Mouse (Mus musculus) fat pad, adult 2 months (tissue): ENCODE results near the gene Mapk3.

ENCODE experiments used
- DNase-seq: peaks from one replicate; pipeline ENCODE4 v3.0.0-alpha.2; 2011; ENCODE audit warnings: low read depth, low spot score; ENCODE audit errors: extremely low read depth

Gene Mapk3

GRCm38 (mm10) chr7:126781661-126782370, 22.4 kb downstream of the Mapk3 start:
- DNase-seq: no peak

DNA sequence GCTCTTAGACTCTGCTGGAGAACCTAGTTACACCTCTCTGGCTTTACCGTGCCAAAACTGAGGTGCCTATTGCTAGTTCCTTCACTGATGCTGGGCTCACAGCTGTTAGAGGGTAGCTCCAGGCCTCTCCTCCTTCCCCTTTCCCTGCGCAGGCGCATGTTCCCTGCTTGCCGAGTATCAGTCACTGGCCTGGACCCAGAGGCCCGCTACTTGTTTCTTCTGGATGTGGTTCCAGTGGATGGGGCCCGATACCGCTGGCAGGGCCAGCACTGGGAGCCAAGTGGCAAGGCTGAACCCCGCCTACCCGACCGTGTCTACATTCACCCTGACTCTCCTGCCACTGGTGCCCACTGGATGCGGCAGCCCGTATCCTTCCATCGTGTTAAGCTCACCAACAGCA, 23.3 kb downstream of the Mapk3 start:
- no peak for DNase-seq

DNA sequence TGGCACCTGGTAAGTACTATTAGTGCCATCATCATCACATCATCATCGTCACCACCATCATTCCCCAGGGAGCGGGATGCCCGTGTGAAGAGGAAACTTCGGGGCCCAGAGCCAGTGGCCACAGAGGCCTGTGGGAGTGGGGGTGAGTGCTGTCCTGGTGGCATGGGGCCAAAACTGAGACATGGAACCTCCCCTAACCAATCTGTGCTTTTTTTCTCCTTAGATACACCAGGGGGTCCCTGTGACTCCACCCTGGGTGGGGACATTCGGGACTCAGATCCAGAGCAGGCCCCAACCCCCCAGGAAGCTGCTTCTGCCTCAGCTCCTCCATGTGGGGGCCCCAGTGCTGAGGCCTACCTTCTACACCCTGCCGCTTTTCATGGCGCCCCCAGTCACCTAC, 25.1 kb downstream of the Mapk3 start:
- DNase-seq: no peak

- DNase-seq: no peak
Observed at GRCm38 (mm10) chr7:126785056-126785455, 25.7 kb downstream of the Mapk3 start.

DNA sequence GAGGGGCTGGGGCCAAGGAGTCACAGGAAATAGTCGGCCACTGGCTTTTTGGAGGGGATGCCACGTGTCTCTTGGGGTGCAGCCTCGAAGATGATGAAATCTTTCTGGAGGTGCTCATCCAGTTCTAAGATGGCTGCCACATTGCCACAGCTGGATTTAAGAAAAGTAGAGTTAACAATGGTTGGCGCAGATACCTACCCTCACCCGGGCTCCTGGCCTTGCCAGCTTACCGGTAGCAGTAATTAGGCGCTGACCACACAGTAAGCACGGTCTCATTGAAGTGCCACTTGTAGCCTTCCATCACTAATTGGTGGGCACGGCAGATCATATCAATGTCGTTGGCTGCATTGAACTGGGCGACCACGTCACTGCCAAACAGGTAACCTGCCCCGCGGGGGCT, 26.7 kb downstream of the Mapk3 start:
- no peak for DNase-seq

DNA sequence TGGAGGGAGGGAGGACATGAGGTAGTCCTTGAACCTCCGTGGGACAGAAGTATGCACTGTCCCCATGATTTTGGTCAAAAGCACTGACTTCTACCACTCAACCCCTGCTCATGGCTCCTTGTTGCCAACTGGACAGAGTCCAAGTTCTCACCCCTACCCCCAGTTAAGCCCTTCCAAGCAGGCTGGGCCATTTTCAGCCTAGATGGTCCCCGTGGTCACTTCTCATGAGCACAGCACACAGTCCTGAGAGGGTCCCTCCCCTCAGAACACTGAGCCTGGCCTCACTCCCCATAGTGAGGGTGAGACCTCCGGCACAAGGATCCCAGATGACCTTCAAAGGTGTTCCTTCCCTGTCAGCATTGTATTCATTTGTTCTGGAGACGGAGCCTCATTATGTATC, 29.7 kb downstream of the Mapk3 start:
- no peak for DNase-seq

DNA sequence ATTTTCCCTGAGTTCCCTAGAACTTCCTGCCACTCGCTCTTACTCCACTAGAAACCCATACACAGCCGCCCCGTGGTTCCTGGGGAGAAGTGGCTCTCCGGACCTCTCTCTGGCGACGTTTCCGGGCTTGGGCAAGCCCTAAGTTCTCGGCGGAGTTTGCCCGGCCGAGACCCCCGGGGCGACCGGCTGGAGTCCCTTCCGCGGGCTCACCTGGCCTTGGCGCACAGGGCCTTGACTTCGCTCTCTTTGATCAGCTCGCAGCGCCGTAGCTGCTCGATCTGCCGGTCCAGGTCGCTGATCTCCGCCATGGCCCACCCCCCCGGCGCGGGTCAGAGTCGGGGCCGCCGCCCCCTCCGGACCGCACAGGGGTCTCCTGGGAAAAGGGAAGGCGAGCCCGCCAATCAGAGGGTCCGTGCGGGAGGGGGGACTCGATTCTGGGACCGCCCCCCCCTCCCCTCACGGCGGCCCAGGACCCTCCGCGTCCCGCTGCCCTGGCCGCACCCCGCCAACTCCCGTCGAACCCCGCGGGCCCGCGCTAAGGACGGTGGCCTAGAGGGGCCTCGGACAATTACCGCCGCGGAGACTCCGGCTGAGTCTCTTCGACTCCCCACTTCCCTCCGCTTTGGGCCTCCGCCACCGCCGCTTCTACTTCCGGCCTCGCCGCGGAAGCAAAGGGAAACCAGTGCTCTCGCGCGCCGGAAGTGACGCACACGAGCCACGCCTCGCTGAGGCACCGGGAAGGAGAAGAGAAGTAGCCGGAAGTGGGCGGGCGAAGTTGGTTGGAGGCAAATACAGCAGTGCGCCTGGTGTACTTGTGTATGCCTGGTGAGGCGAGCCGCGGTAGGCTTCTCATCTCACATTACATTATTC, 32.7 kb downstream of the Mapk3 start, which contains the start of gene Ppp4c:
Gene Ppp4c, minus strand, starts transcription at position 646 of the 870 bp plus-strand sequence.
- DNase-seq: no peak

GRCm38 (mm10) chr7:126792721-126793443, 33.5 kb downstream of the Mapk3 start:
- DNase-seq: no peak

GRCm38 (mm10) chr7:126793456-126794270, 34.3 kb downstream of the Mapk3 start:
- DNase-seq: no peak

GRCm38 (mm10) chr7:126794271-126794605, 34.8 kb downstream of the Mapk3 start:
- DNase-seq: no peak

- DNase-seq: no peak
Observed at GRCm38 (mm10) chr7:126795387-126796317, 36.3 kb downstream of the Mapk3 start.

GRCm38 (mm10) chr7:126796350-126796932, 37.0 kb downstream of the Mapk3 start:
- DNase-seq: no peak

GRCm38 (mm10) chr7:126797411-126798126, 38.2 kb downstream of the Mapk3 start, which contains the start of gene Fam57b:
Gene Fam57b, plus strand, starts transcription at chr7:126797668.
- DNase-seq: no peak

DNA sequence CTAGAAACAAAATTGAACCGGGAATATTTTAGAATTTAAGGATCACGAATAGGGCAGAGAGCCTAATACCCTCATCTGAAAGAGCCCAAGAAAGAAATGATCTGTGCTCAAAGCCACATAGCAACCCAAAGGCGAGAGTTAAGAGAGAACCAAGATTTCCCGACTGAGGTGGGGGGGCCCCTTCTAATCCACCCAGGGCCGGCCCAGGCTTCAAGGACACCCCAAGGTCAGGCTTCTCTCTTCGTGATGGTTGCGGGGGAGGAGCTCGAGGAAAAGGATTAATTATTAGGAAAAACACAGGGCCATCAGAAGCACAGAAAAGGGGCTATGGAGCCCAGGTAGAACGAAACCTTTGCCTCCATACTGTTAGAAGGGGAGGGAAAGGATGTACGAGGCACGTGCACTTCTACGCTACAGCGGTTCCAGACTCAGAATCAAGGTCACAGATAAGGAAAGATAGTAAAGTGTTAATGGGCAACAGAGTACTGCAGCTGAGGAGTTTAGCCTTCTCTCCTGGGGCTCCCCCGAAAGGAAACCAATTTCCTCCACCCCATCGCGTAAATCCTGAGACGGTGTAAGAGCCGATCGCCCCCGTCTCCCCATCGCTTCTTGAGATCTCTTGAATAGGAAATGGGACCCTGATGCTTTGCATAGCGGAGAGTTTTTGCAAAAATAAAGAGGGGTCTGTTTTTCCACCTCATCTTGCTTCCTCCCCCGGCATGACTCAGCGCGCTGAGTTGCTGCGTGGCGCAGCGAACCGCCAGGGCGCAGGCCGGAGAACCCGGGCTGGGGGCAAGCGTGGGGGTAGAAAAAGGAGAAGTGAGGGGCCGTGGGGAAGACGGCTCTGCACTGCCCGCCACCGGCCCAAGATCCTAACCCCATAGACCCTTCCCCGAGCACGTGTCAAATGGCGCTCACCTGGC, 39.0 kb downstream of the Mapk3 start:
- DNase-seq: no peak

GRCm38 (mm10) chr7:126799050-126799467, 39.7 kb downstream of the Mapk3 start:
- no peak for DNase-seq

DNA sequence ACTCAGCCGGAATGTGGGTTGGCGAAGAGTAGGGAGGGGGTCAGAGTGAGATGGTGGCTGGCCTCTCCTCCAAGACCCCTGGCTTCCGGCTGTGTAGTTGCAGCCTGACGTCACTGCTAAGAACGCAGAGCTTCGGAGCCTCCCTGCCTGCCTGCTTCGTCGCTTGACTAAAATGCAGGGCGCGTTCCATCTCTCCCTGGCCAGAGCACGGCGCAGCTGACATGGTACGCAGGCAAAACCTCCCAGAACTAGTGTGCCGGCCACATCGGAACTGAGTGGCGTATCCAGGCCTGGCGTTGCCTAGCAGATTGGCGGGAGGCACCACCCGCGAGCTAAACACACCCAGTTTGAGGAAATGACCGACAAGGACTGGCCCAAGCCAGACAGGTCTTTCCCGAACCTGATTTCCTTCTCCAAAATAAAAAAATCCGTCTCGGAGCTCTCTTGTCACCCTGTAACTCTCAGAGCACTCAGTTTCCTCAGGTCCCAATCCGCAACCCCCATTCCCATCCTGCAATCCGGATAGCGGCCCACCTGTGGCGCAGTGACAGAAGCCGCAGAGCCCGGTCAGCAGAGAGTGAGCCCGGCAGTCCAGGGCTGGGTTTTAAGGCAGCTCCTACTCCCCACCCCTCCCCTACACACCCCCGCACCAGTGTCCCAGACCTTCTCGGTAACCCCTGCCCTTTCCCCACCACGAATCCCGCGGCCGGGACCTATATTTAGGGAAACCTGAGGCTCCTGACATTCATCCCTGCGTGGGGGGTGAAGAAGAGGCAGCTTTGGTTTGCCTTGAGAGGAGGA, 40.3 kb downstream of the Mapk3 start:
- DNase-seq: no peak
